Mouse (Mus musculus) E14TG2a.4 (cell line): ENCODE results near the gene Snx22.

Source experiments
- CTCF ChIP-seq: conservative IDR thresholded peaks from 2 replicates; pipeline ENCODE4 v1.5.1; 2014; ENCODE audit warnings: low read length
- NANOG ChIP-seq: IDR thresholded peaks from 2 replicates; pipeline ENCODE4 v1.6.1; 2014; ENCODE audit warnings: borderline replicate concordance, low read length, mixed read lengths

DNA sequence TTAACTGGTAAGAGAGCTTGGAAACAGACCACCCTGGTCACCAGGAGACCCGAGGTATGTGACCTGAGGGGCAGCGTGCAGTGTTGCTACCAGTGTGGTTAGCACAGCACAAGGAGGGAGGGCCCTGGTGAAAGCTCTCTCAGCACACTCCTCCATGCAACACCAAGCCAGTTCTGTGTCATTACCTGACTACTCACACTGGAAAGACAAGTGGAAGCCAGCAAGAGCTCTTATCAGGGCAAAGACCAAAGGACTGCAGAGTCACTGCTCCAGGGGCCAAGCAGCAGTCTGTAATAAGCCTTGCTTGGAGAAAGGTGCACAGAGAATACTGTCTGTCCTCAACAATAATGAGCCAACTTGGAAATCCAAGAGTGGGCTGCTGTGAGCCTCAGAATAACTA, 23.1 kb upstream of the Snx22 start:
- TF ChIP-seq CTCF (no peak), NANOG (no peak)
